ENCODE assay signal across 13 mouse cellular contexts in genomic region chr7:34876787-34877186, GRCm38 (mm10). TPM values are rescaled to one million over a fixed set of nuclear protein-coding genes. Genes with fewer than 3 reads are reported as not detected.
DNase-seq lines count a peak whose midpoint lies in the region; TF ChIP-seq lines count a peak whose summit lies in the region.
"Had no signal": no experiment of that assay in that cellular context is flagged by ENCODE, and none has a peak within 500 bp of the region (broad histone marks: within the 10 kb centered on the region; RNA-seq: fewer than 3 reads in every experiment).

No protein-coding gene starts in this region.

- peak; percentile 9 for DNase-seq in ovary, postnatal 14 days (ENCODE audit: low spot score)
- no peak for DNase-seq in ovary, adult 18-20 months (ENCODE audit: low spot score)
- peak; percentile 84 for DNase-seq in R1 (ENCODE audit: low read depth, low spot score)
- DNase-seq in kidney, postnatal 4 days, result peak; percentile 43 to 56
- no peak for DNase-seq in adrenal gland, adult 18-20 months (ENCODE audit: low spot score in 2 of 2)
- no peak for DNase-seq in layer of hippocampus, adult 9-10 months (ENCODE audit: low spot score)
- no peak for DNase-seq in heart, postnatal 14 days
- DNase-seq: layer of hippocampus, postnatal 36 days; liver, embryonic 13.5 days had no signal

- no peaks in the 10 kb centered on the region for H3K27me3 ChIP-seq in small intestine, adult 2 months (ENCODE audit: control insufficient read depth, insufficient read depth, low read length)
- H3K27me3 ChIP-seq: liver, embryonic 13.5 days; midbrain, embryonic 12.5 days; neural tube, embryonic 15.5 days had no signal

- H3K4me1 ChIP-seq in small intestine, adult 2 months (ENCODE audit: control insufficient read depth, insufficient read depth, insufficient read length, low read length), result no peaks in the 10 kb centered on the region
- H3K4me1 ChIP-seq: liver, embryonic 13.5 days; midbrain, embryonic 12.5 days had no signal

- no peak overlapping the region for H3K27ac ChIP-seq in small intestine, adult 2 months (ENCODE audit: insufficient read depth, low read depth, low read length)
- H3K27ac ChIP-seq: liver, embryonic 13.5 days; midbrain, embryonic 12.5 days; neural tube, embryonic 15.5 days had no signal

- H3K4me3 ChIP-seq in small intestine, adult 2 months (ENCODE audit: low read depth, low read length), result no peak overlapping the region
- H3K4me3 ChIP-seq: liver, embryonic 13.5 days; midbrain, embryonic 12.5 days; neural tube, embryonic 15.5 days had no signal

- TF ChIP-seq CTCF in small intestine, adult 2 months (IDR thresholded peaks at IDR 0.05; ENCODE audit: extremely low read depth, insufficient read length, insufficient replicate concordance, low read depth, low read length), result peak; percentile 66; the same call in 1 of the 2 replicates

- intact Hi-C loops in heart, postnatal 14 days (cut with DNase I), result no loop called here

- no peak for TF ChIP-seq POLR2A in small intestine, adult 2 months (IDR thresholded peaks at IDR 0.05; ENCODE audit: low read depth, low read length)

- 43% methylated on average over 7 of the region's 7 CpGs for WGBS in small intestine, adult 2 months

- H3K36me3 ChIP-seq in small intestine, adult 2 months (ENCODE audit: control insufficient read depth, insufficient read depth, low read length), result no peaks in the 10 kb centered on the region
- H3K36me3 ChIP-seq: G1E; liver, embryonic 13.5 days; midbrain, embryonic 12.5 days; neural tube, embryonic 15.5 days had no signal

RNA-seq across cellular contexts. Expression of gene Pepd, which starts 35.4 kb away (rescaled TPM):
- polyA plus RNA-seq in small intestine, adult 2 months (2012; rRNA removed), result 193 and 1,106 TPM in 2 replicates
- total RNA-seq in adrenal gland, adult 18-20 months (2021), result 100 to 1,000 TPM; 103 to 126 TPM
- 10 to 100 TPM; 22.2 to 23.9 TPM for total RNA-seq in heart, postnatal 14 days (2021)

Comparison
In these comparisons a context has a peak if more than half of its experiments do, and no peak if none do; other contexts are left out.
1. DNase-seq: peak in ovary, postnatal 14 days (single experiment), R1 (single experiment) and kidney, postnatal 4 days (2 of 2); none in ovary, adult 18-20 months (single experiment), adrenal gland, adult 18-20 months (0 of 2), layer of hippocampus, adult 9-10 months (single experiment) and heart, postnatal 14 days (0 of 2).
2. RNA of gene Pepd, which starts 35.4 kb away (total RNA-seq): 103 to 126 TPM in adrenal gland, adult 18-20 months; 22.2 to 23.9 TPM in heart, postnatal 14 days; every median in the first group is over 4 times any median in the second.